Mouse (Mus musculus): ENCODE measurements around the gene Mfsd4b2.

- TF ChIP-seq MYOD1 (IDR thresholded peaks at IDR 0.05; ENCODE audit: control insufficient read depth in 1 of 3, insufficient read length in 2 of 3, low read depth in 2 of 3) (peak in 1 of 3 experiments; percentile 14), SRF (IDR thresholded peaks at IDR 0.05; ENCODE audit: control insufficient read depth, insufficient read length, low read depth) (no peak), POLR2A (IDR thresholded peaks at IDR 0.05; ENCODE audit: insufficient read length, low read depth) (peak; percentile 60), MAX (IDR thresholded peaks at IDR 0.05; ENCODE audit: low read depth) (peak; percentile 48), TCF12 (IDR thresholded peaks at IDR 0.05; ENCODE audit: insufficient read depth, poor library complexity, severe bottlenecking) (no peak)
Measured at GRCm38 (mm10) chr10:39959761-39960440, 33.2 kb upstream of the Mfsd4b2 start, which contains the start of gene Mfsd4b3.
